Mouse (Mus musculus) embryonic stem cell, embryonic (primary cell): Measurements from ENCODE around the gene Irf3.

Source experiments
- CTCF ChIA-PET, 4 experiments: fragments of 300-600 bp in 2 of 4; fragments of 350-600 bp in 2 of 4; sonication (Branson Sonifier 250); formaldehyde crosslinking; loops; one replicate each; lab custom pipeline; 2022; ENCODE audit warnings: inconsistent platforms in 2 of 4; lab: Charles Lee
- POLR2A ChIA-PET, 4 experiments: fragments of 300-600 bp in 2 of 4; fragments of 350-600 bp in 2 of 4; sonication (Branson Sonifier 250); formaldehyde crosslinking; loops; one replicate each; lab custom pipeline; 2022; ENCODE audit warnings: antibody characterized with exemption in 4 of 4, inconsistent platforms in 1 of 4; lab: Charles Lee

Gene Irf3

GRCm38 (mm10) chr7:44985595-44986191, 11.8 kb upstream of the Irf3 start:
- POLR2A ChIA-PET = interaction anchor here (0.6 to 13.5 kb wide), 139 partner anchors 8 to 1271 kb away, joined by 3 to 246 read pairs (median 5); partner anchors contain the start of genes Akt1s1 (in 3 of the 4), Ap2a1 (in 3 of the 4), Bcl2l12 (in 3 of the 4) and Irf3 (in 3 of the 4)
- CTCF ChIA-PET = interaction anchor here in 3 of 4 experiments (0.6 to 2.7 kb wide), 19 partner anchors 10 to 355 kb away, joined by 3 to 23 read pairs (median 6); partner anchors contain the start of genes Aldh16a1 (in 1 of the 3), Bcl2l12 (in 1 of the 3), Pih1d1 (in 1 of the 3) and Rras (in 1 of the 3)

GRCm38 (mm10) chr7:44986192-44986878, 11.1 kb upstream of the Irf3 start, which contains the start of gene Prmt1:
TSS of gene Prmt1 (minus strand) at chr7:44986568.
- CTCF ChIA-PET = interaction anchor here (0.6 to 2.7 kb wide), 38 partner anchors 9 to 528 kb away, joined by 3 to 23 read pairs (median 4); partner anchors contain the start of genes Akt1s1 (in 1 of the 4), Aldh16a1 (in 1 of the 4), Ap2a1 (in 1 of the 4) and Bcl2l12 (in 1 of the 4)

GRCm38 (mm10) chr7:44986879-44987718, 10.3 kb upstream of the Irf3 start:
- CTCF ChIA-PET = interaction anchor here (0.6 to 2.7 kb wide), 32 partner anchors 8 to 465 kb away, joined by 3 to 23 read pairs (median 4); partner anchors contain the start of genes Aldh16a1 (in 1 of the 4), Ap2a1 (in 1 of the 4), Bcl2l12 (in 1 of the 4) and Irf3 (in 1 of the 4)
- POLR2A ChIA-PET = interaction anchor here (0.5 to 13.5 kb wide), 209 partner anchors 9 to 1858 kb away, joined by 3 to 246 read pairs (median 4); partner anchors contain the start of genes Akt1s1 (in 3 of the 4), Ap2a1 (in 3 of the 4), Atf5 (in 3 of the 4) and Bcl2l12 (in 3 of the 4)

More at GRCm38 (mm10) chr7:44986192-44986878, 11.1 kb upstream of the Irf3 start, which contains the start of gene Prmt1:
- POLR2A ChIA-PET = interaction anchor here (0.5 to 13.5 kb wide), 219 partner anchors 9 to 1859 kb away, joined by 3 to 246 read pairs (median 4); partner anchors contain the start of genes Akt1s1 (in 3 of the 4), Ap2a1 (in 3 of the 4), Atf5 (in 3 of the 4) and Bcl2l12 (in 3 of the 4)

GRCm38 (mm10) chr7:44996672-44997071, 776 bp upstream of the Irf3 start:
- ChIA-PET CTCF (interaction anchor here in 3 of 4 experiments (0.6 to 1.6 kb wide), 3 partner anchors 10 to 138 kb away, joined by 3 to 5 read pairs (median 3); partner anchors contain the start of gene Prmt1 (in 1 of the 3)), POLR2A (interaction anchor here in 3 of 4 experiments (0.6 to 14.1 kb wide), 29 partner anchors 8 to 181 kb away, joined by 3 to 246 read pairs (median 6); partner anchors contain the start of genes Prmt1 (in 3 of the 3), Rras (in 3 of the 3), Scaf1 (in 3 of the 3) and Akt1s1 (in 2 of the 3))

GRCm38 (mm10) chr7:44997940-44998428, 536 bp downstream of the Irf3 start:
- ChIA-PET CTCF (interaction anchor here in 2 of 4 experiments (0.9 to 1.6 kb wide), 4 partner anchors 11 to 33 kb away, joined by 3 to 5 read pairs (median 5); partner anchors contain the start of gene Prmt1 (in 2 of the 2)), POLR2A (interaction anchor here in 3 of 4 experiments (0.6 to 14.1 kb wide), 35 partner anchors 8 to 631 kb away, joined by 3 to 246 read pairs (median 4); partner anchors contain the start of genes Prmt1 (in 3 of the 3), Rras (in 3 of the 3), Scaf1 (in 3 of the 3) and Akt1s1 (in 1 of the 3))

GRCm38 (mm10) chr7:44998501-44998955, 1.1 kb downstream of the Irf3 start, which contains the start of gene Bcl2l12:
TSS of gene Bcl2l12 (minus strand) at chr7:44998712.
- CTCF ChIA-PET = interaction anchor here in 2 of 4 experiments (0.6 to 1.3 kb wide), 3 partner anchors 12 to 450 kb away, joined by 5 to 13 read pairs (median 5); partner anchors contain the start of genes Pold1 (in 1 of the 2) and Prmt1 (in 1 of the 2)
- POLR2A ChIA-PET = interaction anchor here (0.6 to 14.1 kb wide), 32 partner anchors 7 to 867 kb away, joined by 3 to 246 read pairs (median 4); partner anchors contain the start of genes Prmt1 (in 3 of the 4), Rras (in 3 of the 4), Scaf1 (in 3 of the 4) and Akt1s1 (in 1 of the 4)

GRCm38 (mm10) chr7:44999753-45000152, 2.3 kb downstream of the Irf3 start:
- CTCF ChIA-PET = no interaction called here
- POLR2A ChIA-PET = interaction anchor here in 3 of 4 experiments (0.8 to 14.1 kb wide), 9 partner anchors 10 to 67 kb away, joined by 3 to 246 read pairs (median 7); partner anchors contain the start of genes Prmt1 (in 3 of the 3), Rras (in 2 of the 3) and Scaf1 (in 1 of the 3)

- CTCF ChIA-PET = no interaction called here
- POLR2A ChIA-PET = interaction anchor here in 3 of 4 experiments (0.8 to 14.1 kb wide), 16 partner anchors 8 to 71 kb away, joined by 3 to 246 read pairs (median 5); partner anchors contain the start of genes Prmt1 (in 3 of the 3), Scaf1 (in 2 of the 3), Ap2a1 (in 1 of the 3) and Cpt1c (in 1 of the 3)
These were observed 3.2 kb downstream of the Irf3 start for GRCm38 (mm10) chr7:45000539-45001114.

- ChIA-PET POLR2A (interaction anchor here in 3 of 4 experiments (0.6 to 14.1 kb wide), 17 partner anchors 10 to 224 kb away, joined by 3 to 246 read pairs (median 4); partner anchors contain the start of genes Prmt1 (in 3 of the 3), Rras (in 3 of the 3), Prr12 (in 1 of the 3) and Scaf1 (in 1 of the 3)), CTCF (interaction anchor here (0.5 to 1.5 kb wide), 6 partner anchors 17 to 155 kb away, joined by 3 to 5 read pairs (median 3); partner anchors contain the start of gene Prmt1 (in 1 of the 4))
These were observed 5.0 kb downstream of the Irf3 start for GRCm38 (mm10) chr7:45002440-45002839.

- POLR2A ChIA-PET = interaction anchor here (0.6 to 14.1 kb wide), 16 partner anchors 8 to 64 kb away, joined by 3 to 246 read pairs (median 6); partner anchors contain the start of genes Rras (in 3 of the 4), Scaf1 (in 3 of the 4) and Prmt1 (in 2 of the 4)
- CTCF ChIA-PET = interaction anchor here in 1 of 4 experiments (0.6 kb wide), 1 partner anchor 24 kb away, joined by 3 read pairs; no protein-coding TSS in a partner anchor
These were observed 7.1 kb downstream of the Irf3 start for GRCm38 (mm10) chr7:45004546-45004945.

GRCm38 (mm10) chr7:45005321-45005992, 8.0 kb downstream of the Irf3 start:
- ChIA-PET CTCF (interaction anchor here in 2 of 4 experiments (0.5 to 0.6 kb wide), 2 partner anchors 24 to 301 kb away, joined by 3 to 4 read pairs; no protein-coding TSS in a partner anchor), POLR2A (interaction anchor here (0.6 to 14.1 kb wide), 25 partner anchors 7 to 193 kb away, joined by 3 to 246 read pairs (median 5); partner anchors contain the start of genes Rras (in 3 of the 4), Prmt1 (in 2 of the 4), Scaf1 (in 2 of the 4) and Il4i1 (in 1 of the 4))

- POLR2A ChIA-PET = interaction anchor here in 3 of 4 experiments (0.6 to 14.1 kb wide), 14 partner anchors 8 to 255 kb away, joined by 3 to 246 read pairs (median 6); partner anchors contain the start of genes Rras (in 3 of the 3), Scaf1 (in 3 of the 3), Prmt1 (in 2 of the 3) and Irf3 (in 1 of the 3)
- CTCF ChIA-PET = no interaction called here
These were observed 9.1 kb downstream of the Irf3 start for GRCm38 (mm10) chr7:45006503-45006902.

GRCm38 (mm10) chr7:45007141-45007540, 9.7 kb downstream of the Irf3 start:
- ChIA-PET POLR2A (interaction anchor here in 3 of 4 experiments (1.0 to 14.1 kb wide), 12 partner anchors 8 to 352 kb away, joined by 3 to 246 read pairs (median 6); partner anchors contain the start of genes Rras (in 3 of the 3), Irf3 (in 2 of the 3), Prmt1 (in 2 of the 3) and Scaf1 (in 2 of the 3)), CTCF (no interaction called here)

- POLR2A ChIA-PET = interaction anchor here in 3 of 4 experiments (0.5 to 14.1 kb wide), 12 partner anchors 8 to 351 kb away, joined by 3 to 155 read pairs (median 4); partner anchors contain the start of genes Rras (in 3 of the 3), Scaf1 (in 2 of the 3), Ap2a1 (in 1 of the 3) and Irf3 (in 1 of the 3)
These were observed 10.4 kb downstream of the Irf3 start for GRCm38 (mm10) chr7:45007846-45008245.

More at GRCm38 (mm10) chr7:45007846-45008245, 10.4 kb downstream of the Irf3 start:
- CTCF ChIA-PET = interaction anchor here in 1 of 4 experiments (1.2 kb wide), 1 partner anchor 59 kb away, joined by 3 read pairs; no protein-coding TSS in a partner anchor
